Mouse (Mus musculus) lung, adult 18-20 months (tissue): ENCODE data around the gene Lhpp.

ENCODE experiments used
- DNase-seq, 2 experiments: peaks; one replicate each; pipeline ENCODE4 v3.0.0; 2022; ENCODE audit warnings: mixed read lengths in 2 of 2

Lhpp gene

GRCm38 (mm10) chr7:132682901-132683300 lies 72.5 kb downstream of the Lhpp start:
- no peak for DNase-seq

GRCm38 (mm10) chr7:132683923-132684322 lies 73.5 kb downstream of the Lhpp start:
- DNase-seq = no peak

- no peak for DNase-seq
Measured at GRCm38 (mm10) chr7:132686515-132686914, 76.1 kb downstream of the Lhpp start.

- no peak for DNase-seq
Measured at GRCm38 (mm10) chr7:132687897-132688296, 77.5 kb downstream of the Lhpp start.

- DNase-seq = peak; percentile 54 to 57
Measured at GRCm38 (mm10) chr7:132688721-132689120, 78.3 kb downstream of the Lhpp start.

GRCm38 (mm10) chr7:132689722-132690121 lies 79.3 kb downstream of the Lhpp start:
- no peak for DNase-seq

GRCm38 (mm10) chr7:132690716-132691472 lies 80.5 kb downstream of the Lhpp start:
- no peak for DNase-seq

- DNase-seq = no peak
Measured at GRCm38 (mm10) chr7:132692719-132693118, 82.3 kb downstream of the Lhpp start.

GRCm38 (mm10) chr7:132693561-132693960 lies 83.1 kb downstream of the Lhpp start:
- no peak for DNase-seq

GRCm38 (mm10) chr7:132697258-132697796 lies 86.9 kb downstream of the Lhpp start:
- no peak for DNase-seq

GRCm38 (mm10) chr7:132698737-132699136 lies 88.3 kb downstream of the Lhpp start:
- DNase-seq = no peak

GRCm38 (mm10) chr7:132699165-132699564 lies 88.7 kb downstream of the Lhpp start:
- no peak for DNase-seq

GRCm38 (mm10) chr7:132699639-132700038 lies 89.2 kb downstream of the Lhpp start:
- DNase-seq = no peak

- no peak for DNase-seq
Measured at GRCm38 (mm10) chr7:132700107-132700506, 89.7 kb downstream of the Lhpp start.

GRCm38 (mm10) chr7:132701412-132701811 lies 91.0 kb downstream of the Lhpp start:
- DNase-seq = peak; percentile 54 to 73

GRCm38 (mm10) chr7:132702024-132702423 lies 91.6 kb downstream of the Lhpp start:
- DNase-seq = no peak

GRCm38 (mm10) chr7:132702492-132703070 lies 92.1 kb downstream of the Lhpp start:
- no peak for DNase-seq

- no peak for DNase-seq
Measured at GRCm38 (mm10) chr7:132703515-132704309, 93.3 kb downstream of the Lhpp start.

GRCm38 (mm10) chr7:132704310-132704875 lies 94.0 kb downstream of the Lhpp start:
- no peak for DNase-seq

GRCm38 (mm10) chr7:132705130-132705529 lies 94.7 kb downstream of the Lhpp start:
- DNase-seq = no peak

GRCm38 (mm10) chr7:132711579-132711978 lies 101.1 kb downstream of the Lhpp start:
- no peak for DNase-seq

GRCm38 (mm10) chr7:132712044-132712708 lies 101.7 kb downstream of the Lhpp start:
- peak; percentile 66 to 80 for DNase-seq
